Mouse (Mus musculus) liver, embryonic 11.5 days (tissue): Measurements from ENCODE around the gene Zan. TPM values are rescaled to one million over a fixed set of nuclear protein-coding genes. Genes with fewer than 3 reads are reported as not detected.

Experiments
- ATAC-seq: fragments of 200-750 bp; cut with Nextera tagmentation; replicated peaks from 2 replicates; pipeline ENCODE4 v1.8.0; 2017; ENCODE audit warnings: moderate number of reproducible peaks, mild to moderate bottlenecking, moderate TSS enrichment, moderate library complexity; ENCODE audit not compliant: low FRiP score
- DNase-seq: peaks from one replicate; pipeline ENCODE4 v3.0.0-alpha.2; 2017; ENCODE audit warnings: low spot score
- H3K27ac ChIP-seq: fragments of 300-500 bp; sonication (generic); 2 replicates; pipeline ENCODE4 v1.5.1; 2014; ENCODE audit warnings: mild to moderate bottlenecking, low read depth, low read length, control low read depth
- H3K27me3 ChIP-seq: fragments of 300-500 bp; sonication (generic); replicated peaks from 2 replicates; pipeline ENCODE4 v1.6.1; 2014; ENCODE audit warnings: low read length, mixed read lengths; ENCODE audit not compliant: control insufficient read depth, insufficient read depth
- H3K36me3 ChIP-seq: fragments of 300-500 bp; sonication (generic); 2 replicates; pipeline ENCODE4 v1.6.1; 2014; ENCODE audit warnings: mild to moderate bottlenecking, low read length, moderate library complexity, mixed read lengths; ENCODE audit not compliant: control insufficient read depth, insufficient read depth
- H3K4me1 ChIP-seq: fragments of 300-500 bp; sonication (generic); replicated peaks from 2 replicates; pipeline ENCODE4 v1.6.1; 2014; ENCODE audit warnings: low read length, mixed read lengths; ENCODE audit not compliant: control insufficient read depth, insufficient read depth
- H3K4me2 ChIP-seq: fragments of 300-500 bp; sonication (generic); 2 replicates; pipeline ENCODE4 v1.6.1; 2014; ENCODE audit warnings: mild to moderate bottlenecking, control low read depth, moderate library complexity
- H3K4me3 ChIP-seq: fragments of 300-500 bp; sonication (generic); 2 replicates; pipeline ENCODE4 v1.5.1; 2014; ENCODE audit warnings: low read depth, low read length, control low read depth
- H3K9ac ChIP-seq: fragments of 300-500 bp; sonication (generic); 2 replicates; pipeline ENCODE4 v1.6.1; 2014; ENCODE audit warnings: low read depth, low read length, control low read depth
- H3K9me3 ChIP-seq: fragments of 300-500 bp; sonication (generic); 2 replicates; pipeline ENCODE4 v1.6.1; 2016; ENCODE audit warnings: low read length, inconsistent platforms, mixed read lengths; ENCODE audit not compliant: control insufficient read depth
- WGBS: fragments of 180-500 bp; shearing (Covaris S2); extraction: QIAGEN DNeasy Blood & Tissue Kit; methylation state at CpG from one replicate; pipeline ENCODE4 v1.1.7; 2014; 5-methylcytosine and 5-hydroxymethylcytosine counted together
- polyA plus RNA-seq: library from polyadenylated mRNA; unstranded; fragments of >200 nt; fragmentation: Nextera tagmentation; extraction: Ambion mirVana; gene quantifications from 2 replicates; pipeline ENCODE4 v1.2.1, GENCODE M21; 2014

Zan gene
- polyA plus RNA-seq, 1 experiment from 2014 or later: 0.49 TPM

GRCm38 (mm10) chr5:137414253-137414652 lies 62.6 kb downstream of the Zan start:
- H3K4me3 ChIP-seq: no peak overlapping the region
- no peak overlapping the region for H3K9ac ChIP-seq
- no peaks in the 10 kb centered on the region for H3K36me3 ChIP-seq
- H3K27me3 ChIP-seq: no peaks in the 10 kb centered on the region
- H3K9me3 ChIP-seq: no peaks in the 10 kb centered on the region
- no peak overlapping the region for H3K4me2 ChIP-seq
- ATAC-seq (peak; percentile 70), DNase-seq (no peak)
- H3K4me1 ChIP-seq: peaks cover 3% of the 10 kb centered on the region; the same call in 1 of the 2 replicates
- peak overlapping the region; percentile 37; the same call in 1 of the 2 replicates for H3K27ac ChIP-seq
- 31% methylated on average over 5 of the region's 5 CpGs for WGBS

GRCm38 (mm10) chr5:137411235-137411634 lies 65.6 kb downstream of the Zan start:
- Histone ChIP-seq H3K9me3 (no peaks in the 10 kb centered on the region), H3K36me3 (no peaks in the 10 kb centered on the region), H3K4me3 (no peak overlapping the region), H3K4me2 (no peak overlapping the region), H3K9ac (no peak overlapping the region), H3K27ac (no peak overlapping the region), H3K27me3 (no peaks in the 10 kb centered on the region), H3K4me1 (peaks cover 10% of the 10 kb centered on the region; the same call in 1 of the 2 replicates)
- 56% methylated on average over 8 of the region's 8 CpGs for WGBS
- DNase-seq (no peak), ATAC-seq (no peak)

- 84% methylated on average over 3 of the region's 3 CpGs for WGBS
- Histone ChIP-seq H3K9ac (no peak overlapping the region), H3K36me3 (no peaks in the 10 kb centered on the region), H3K9me3 (no peaks in the 10 kb centered on the region), H3K4me2 (no peak overlapping the region), H3K4me3 (no peak overlapping the region), H3K27ac (no peak overlapping the region), H3K27me3 (no peaks in the 10 kb centered on the region), H3K4me1 (peaks cover 10% of the 10 kb centered on the region; the same call in 1 of the 2 replicates)
- no peak for ATAC-seq
- DNase-seq: no peak
These were observed 66.3 kb downstream of the Zan start for GRCm38 (mm10) chr5:137410549-137410948.

- no peak for ATAC-seq
- H3K4me1 ChIP-seq: peaks cover 10% of the 10 kb centered on the region; the same call in 1 of the 2 replicates
- H3K4me3 ChIP-seq: no peak overlapping the region
- no peak overlapping the region for H3K9ac ChIP-seq
- DNase-seq: no peak
- H3K27ac ChIP-seq: no peak overlapping the region
- no peaks in the 10 kb centered on the region for H3K27me3 ChIP-seq
- no peaks in the 10 kb centered on the region for H3K36me3 ChIP-seq
- 76% methylated on average over 3 of the region's 3 CpGs for WGBS
- H3K4me2 ChIP-seq: no peak overlapping the region
- no peaks in the 10 kb centered on the region for H3K9me3 ChIP-seq
These were observed 66.8 kb downstream of the Zan start for GRCm38 (mm10) chr5:137410066-137410465.

GRCm38 (mm10) chr5:137409451-137409850 lies 67.4 kb downstream of the Zan start:
- Histone ChIP-seq H3K36me3 (no peaks in the 10 kb centered on the region), H3K4me2 (no peak overlapping the region), H3K27me3 (no peaks in the 10 kb centered on the region), H3K9ac (no peak overlapping the region), H3K9me3 (no peaks in the 10 kb centered on the region), H3K27ac (no peak overlapping the region), H3K4me3 (no peak overlapping the region), H3K4me1 (peaks cover 10% of the 10 kb centered on the region; the same call in 1 of the 2 replicates)
- ATAC-seq (no peak), DNase-seq (no peak)
- WGBS: 73% methylated on average over 6 of the region's 6 CpGs

GRCm38 (mm10) chr5:137404081-137404480 lies 72.8 kb downstream of the Zan start:
- Histone ChIP-seq H3K4me2 (no peak overlapping the region), H3K27me3 (no peaks in the 10 kb centered on the region), H3K27ac (no peak overlapping the region), H3K36me3 (no peaks in the 10 kb centered on the region), H3K9ac (no peak overlapping the region), H3K4me1 (peaks cover 8% of the 10 kb centered on the region; the same call in 1 of the 2 replicates), H3K4me3 (no peak overlapping the region), H3K9me3 (no peaks in the 10 kb centered on the region)
- DNase-seq: no peak
- 64% methylated on average over 2 of the region's 2 CpGs for WGBS
- no peak for ATAC-seq

GRCm38 (mm10) chr5:137394456-137394855 lies 82.4 kb downstream of the Zan start:
- H3K4me1 ChIP-seq: no peaks in the 10 kb centered on the region
- DNase-seq (no peak), ATAC-seq (no peak)
- no peaks in the 10 kb centered on the region for H3K9me3 ChIP-seq
- H3K4me2 ChIP-seq: no peak overlapping the region
- H3K4me3 ChIP-seq: no peak overlapping the region
- H3K27ac ChIP-seq: no peak overlapping the region
- H3K9ac ChIP-seq: no peak overlapping the region
- no peaks in the 10 kb centered on the region for H3K36me3 ChIP-seq
- no peaks in the 10 kb centered on the region for H3K27me3 ChIP-seq
- 43% methylated on average over 7 of the region's 7 CpGs for WGBS

- ATAC-seq (no peak), DNase-seq (no peak)
- Histone ChIP-seq H3K27ac (no peak overlapping the region), H3K9ac (no peak overlapping the region), H3K4me1 (no peaks in the 10 kb centered on the region), H3K36me3 (no peaks in the 10 kb centered on the region), H3K27me3 (no peaks in the 10 kb centered on the region), H3K4me3 (no peak overlapping the region), H3K9me3 (no peaks in the 10 kb centered on the region), H3K4me2 (no peak overlapping the region)
- WGBS: 82% methylated on average over 8 of the region's 8 CpGs
These were observed 85.2 kb downstream of the Zan start for GRCm38 (mm10) chr5:137391641-137392040.

- 76% methylated on average over 7 of the region's 7 CpGs for WGBS
- Histone ChIP-seq H3K4me1 (no peaks in the 10 kb centered on the region), H3K27ac (no peak overlapping the region), H3K27me3 (no peaks in the 10 kb centered on the region), H3K4me3 (no peak overlapping the region), H3K36me3 (no peaks in the 10 kb centered on the region), H3K4me2 (no peak overlapping the region), H3K9ac (no peak overlapping the region), H3K9me3 (no peaks in the 10 kb centered on the region)
- no peak for DNase-seq
- no peak for ATAC-seq
These were observed 90.2 kb downstream of the Zan start for GRCm38 (mm10) chr5:137386712-137387111.
